Mouse (Mus musculus): ENCODE measurements around the gene Tarbp1. TPM values are rescaled to one million over a fixed set of nuclear protein-coding genes. Genes with fewer than 3 reads are reported as not detected.

Gene Tarbp1
- polyA plus RNA-seq, 1 experiment = 0.27 TPM

DNA sequence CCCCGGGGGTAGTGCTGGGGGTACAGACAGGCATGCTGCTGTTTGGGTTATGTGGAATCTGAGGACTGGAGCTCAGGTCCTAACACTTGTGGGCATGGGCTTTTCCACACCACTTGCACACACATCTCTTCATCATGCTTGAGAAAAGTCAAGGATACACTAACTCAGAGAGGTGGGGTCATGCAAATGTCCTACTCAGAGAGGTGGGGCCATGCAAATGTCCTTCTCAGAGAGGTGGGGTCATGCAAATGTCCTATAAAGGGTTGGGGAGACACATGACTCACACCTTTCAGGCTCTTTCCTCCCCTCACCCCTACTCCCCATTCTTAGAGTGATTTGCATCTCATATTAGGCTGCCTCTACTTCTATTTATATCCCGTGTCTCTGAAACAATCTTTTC is 27.9 kb upstream of the Tarbp1 start:
- no peak overlapping the region for H3K27ac ChIP-seq (ENCODE audit: control insufficient read depth, insufficient read depth, low read depth, low read length)
- no peaks in the 10 kb centered on the region for H3K36me3 ChIP-seq (ENCODE audit: control insufficient read depth, insufficient read depth, low read length)
- no peak for TF ChIP-seq POLR2A (IDR thresholded peaks at IDR 0.05; ENCODE audit: control insufficient read depth, low read depth, low read length)
- TF ChIP-seq CTCF (IDR thresholded peaks at IDR 0.05; ENCODE audit: control insufficient read depth, insufficient read depth, insufficient replicate concordance, low read depth, low read length) = no peak

GRCm38 (mm10) chr8:126499371-126499770 is 24.5 kb upstream of the Tarbp1 start:
- Histone ChIP-seq H3K4me1 (ENCODE audit: control insufficient read depth, insufficient read depth, low read length) (peaks cover 12% of the 10 kb centered on the region), H3K36me3 (ENCODE audit: control insufficient read depth, insufficient read depth, low read length) (no peaks in the 10 kb centered on the region), H3K4me3 (ENCODE audit: control insufficient read depth, low read depth, low read length) (no peak overlapping the region), H3K27me3 (ENCODE audit: control insufficient read depth, insufficient read depth, low read length) (no peaks in the 10 kb centered on the region; the same call in 1 of the 2 replicates), H3K27ac (ENCODE audit: control insufficient read depth, insufficient read depth, low read depth, low read length) (no peak overlapping the region)
- TF ChIP-seq CTCF (IDR thresholded peaks at IDR 0.05; ENCODE audit: control insufficient read depth, insufficient read depth, insufficient replicate concordance, low read depth, low read length) (no peak), POLR2A (IDR thresholded peaks at IDR 0.05; ENCODE audit: control insufficient read depth, low read depth, low read length) (no peak)

More for the DNA sequence above, 27.9 kb upstream of the Tarbp1 start:
- Histone ChIP-seq H3K27me3 (ENCODE audit: control insufficient read depth, insufficient read depth, low read length) (no peaks in the 10 kb centered on the region; the same call in 1 of the 2 replicates), H3K4me3 (ENCODE audit: control insufficient read depth, low read depth, low read length) (no peak overlapping the region), H3K4me1 (ENCODE audit: control insufficient read depth, insufficient read depth, low read length) (peaks cover 5% of the 10 kb centered on the region)

DNA sequence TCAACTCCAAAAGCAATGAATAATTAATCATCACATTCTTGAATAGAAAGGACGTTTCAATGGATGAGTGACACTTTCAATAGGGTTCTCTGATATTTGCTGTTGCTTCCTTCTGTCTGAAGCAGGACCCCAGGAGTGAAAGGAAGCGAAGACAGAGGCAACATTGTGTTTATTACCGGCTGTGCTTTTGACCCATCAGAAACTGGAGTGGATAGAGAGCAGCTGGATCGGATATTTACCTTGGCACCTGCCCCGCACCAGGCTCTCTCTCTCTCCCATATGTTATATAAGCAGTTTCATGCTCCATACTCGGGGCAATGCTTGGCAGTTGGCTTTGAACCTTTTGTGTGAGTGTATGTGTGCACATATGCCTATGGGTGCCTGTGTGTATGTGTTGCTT is 23.6 kb upstream of the Tarbp1 start:
- no peak for TF ChIP-seq POLR2A (IDR thresholded peaks at IDR 0.05; ENCODE audit: control insufficient read depth, low read depth, low read length)
- no peak for TF ChIP-seq CTCF (IDR thresholded peaks at IDR 0.05; ENCODE audit: control insufficient read depth, insufficient read depth, insufficient replicate concordance, low read depth, low read length)
- H3K36me3 ChIP-seq (ENCODE audit: control insufficient read depth, insufficient read depth, low read length) = no peaks in the 10 kb centered on the region
- H3K27ac ChIP-seq (ENCODE audit: control insufficient read depth, insufficient read depth, low read depth, low read length) = no peak overlapping the region
- no peaks in the 10 kb centered on the region; the same call in 1 of the 2 replicates for H3K27me3 ChIP-seq (ENCODE audit: control insufficient read depth, insufficient read depth, low read length)
- H3K4me1 ChIP-seq (ENCODE audit: control insufficient read depth, insufficient read depth, low read length) = peaks cover 12% of the 10 kb centered on the region
- H3K4me3 ChIP-seq (ENCODE audit: control insufficient read depth, low read depth, low read length) = no peak overlapping the region

DNA sequence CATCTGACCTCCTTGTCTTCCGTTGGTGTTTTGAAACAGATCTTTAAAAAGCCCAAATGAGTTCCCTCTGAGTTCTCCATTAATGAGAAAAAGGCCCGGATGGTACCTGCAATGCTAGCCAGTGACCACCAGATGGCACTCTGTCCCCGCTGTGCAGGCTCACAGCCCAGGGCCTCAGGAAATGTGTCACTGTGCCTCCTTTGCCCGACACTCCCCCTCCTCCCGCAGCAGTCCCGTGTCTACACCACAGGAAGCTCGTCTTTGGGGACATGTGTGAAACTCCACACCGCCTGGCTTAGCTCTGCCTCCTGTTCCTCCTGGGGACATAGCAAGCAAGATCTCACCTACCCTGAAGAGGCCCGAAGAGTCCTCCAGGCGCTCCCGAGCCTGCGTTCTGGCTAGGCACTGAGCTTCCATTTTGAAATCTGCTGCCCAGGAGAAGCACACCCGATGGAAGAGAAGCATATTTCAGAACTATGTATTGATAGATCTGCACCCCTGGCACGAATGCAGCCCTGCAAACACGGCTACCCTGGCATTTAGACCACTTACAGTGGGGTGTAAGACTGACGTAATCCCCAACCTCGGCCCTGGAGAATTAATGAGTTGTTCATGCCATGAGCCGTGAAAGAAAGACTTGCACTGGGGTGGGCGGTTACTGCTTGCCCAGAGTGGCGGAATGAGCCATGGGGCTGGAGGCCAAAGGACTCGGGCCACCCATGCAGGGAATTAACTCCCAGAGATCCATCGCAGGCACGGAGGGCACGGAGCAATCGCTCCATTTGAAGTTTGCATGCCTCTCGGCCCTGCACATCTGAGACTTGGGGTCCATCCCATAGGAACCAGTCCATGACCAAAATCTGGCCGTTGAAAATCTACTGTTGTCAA is 22.9 kb upstream of the Tarbp1 start:
- H3K27ac ChIP-seq (ENCODE audit: control insufficient read depth, insufficient read depth, low read depth, low read length) = peak overlapping the region; percentile 72; the same call in 1 of the 2 replicates
- peak overlapping the region; percentile 74 for H3K4me3 ChIP-seq (ENCODE audit: control insufficient read depth, low read depth, low read length)
- peak; percentile 98 for TF ChIP-seq CTCF (IDR thresholded peaks at IDR 0.05; ENCODE audit: control insufficient read depth, insufficient read depth, insufficient replicate concordance, low read depth, low read length)
- TF ChIP-seq POLR2A (IDR thresholded peaks at IDR 0.05; ENCODE audit: control insufficient read depth, low read depth, low read length) = peak; percentile 58; the same call in 1 of the 2 replicates
- H3K36me3 ChIP-seq (ENCODE audit: control insufficient read depth, insufficient read depth, low read length) = no peaks in the 10 kb centered on the region
- H3K27me3 ChIP-seq (ENCODE audit: control insufficient read depth, insufficient read depth, low read length) = no peaks in the 10 kb centered on the region; the same call in 1 of the 2 replicates
- peaks cover 12% of the 10 kb centered on the region for H3K4me1 ChIP-seq (ENCODE audit: control insufficient read depth, insufficient read depth, low read length)

DNA sequence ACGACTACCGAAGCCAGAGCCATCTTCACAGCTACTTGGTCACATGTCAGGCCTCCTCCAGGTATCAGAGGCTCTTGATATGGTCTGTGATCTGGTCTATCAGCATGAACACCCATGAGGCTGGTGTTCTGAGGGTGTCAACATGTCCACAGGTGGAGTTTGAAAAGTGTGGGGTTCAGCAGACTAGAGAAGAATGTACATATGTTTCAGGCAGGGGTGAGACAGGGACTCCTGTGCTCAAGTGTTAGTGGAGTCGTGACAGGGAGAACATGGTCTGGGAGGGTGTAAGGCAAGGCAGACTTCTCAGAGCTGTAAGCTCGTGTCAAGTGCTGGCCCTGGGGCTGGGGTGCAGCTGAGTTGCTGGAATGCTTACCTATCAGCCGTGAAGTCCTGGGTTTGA is 22.1 kb upstream of the Tarbp1 start:
- no peaks in the 10 kb centered on the region; the same call in 1 of the 2 replicates for H3K27me3 ChIP-seq (ENCODE audit: control insufficient read depth, insufficient read depth, low read length)
- H3K4me1 ChIP-seq (ENCODE audit: control insufficient read depth, insufficient read depth, low read length) = peaks cover 12% of the 10 kb centered on the region
- no peak for TF ChIP-seq POLR2A (IDR thresholded peaks at IDR 0.05; ENCODE audit: control insufficient read depth, low read depth, low read length)
- H3K27ac ChIP-seq (ENCODE audit: control insufficient read depth, insufficient read depth, low read depth, low read length) = no peak overlapping the region
- H3K36me3 ChIP-seq (ENCODE audit: control insufficient read depth, insufficient read depth, low read length) = no peaks in the 10 kb centered on the region
- no peak overlapping the region for H3K4me3 ChIP-seq (ENCODE audit: control insufficient read depth, low read depth, low read length)

GRCm38 (mm10) chr8:126495461-126495860 is 20.6 kb upstream of the Tarbp1 start:
- H3K27me3 ChIP-seq (ENCODE audit: control insufficient read depth, insufficient read depth, low read length) = no peaks in the 10 kb centered on the region
- H3K27ac ChIP-seq (ENCODE audit: control insufficient read depth, insufficient read depth, low read depth, low read length) = no peak overlapping the region
- no peaks in the 10 kb centered on the region for H3K36me3 ChIP-seq (ENCODE audit: control insufficient read depth, insufficient read depth, low read length)
- TF ChIP-seq CTCF (IDR thresholded peaks at IDR 0.05; ENCODE audit: control insufficient read depth, insufficient read depth, insufficient replicate concordance, low read depth, low read length) (no peak), POLR2A (IDR thresholded peaks at IDR 0.05; ENCODE audit: control insufficient read depth, low read depth, low read length) (no peak)
- peaks cover 12% of the 10 kb centered on the region for H3K4me1 ChIP-seq (ENCODE audit: control insufficient read depth, insufficient read depth, low read length)
- no peak overlapping the region for H3K4me3 ChIP-seq (ENCODE audit: control insufficient read depth, low read depth, low read length)

DNA sequence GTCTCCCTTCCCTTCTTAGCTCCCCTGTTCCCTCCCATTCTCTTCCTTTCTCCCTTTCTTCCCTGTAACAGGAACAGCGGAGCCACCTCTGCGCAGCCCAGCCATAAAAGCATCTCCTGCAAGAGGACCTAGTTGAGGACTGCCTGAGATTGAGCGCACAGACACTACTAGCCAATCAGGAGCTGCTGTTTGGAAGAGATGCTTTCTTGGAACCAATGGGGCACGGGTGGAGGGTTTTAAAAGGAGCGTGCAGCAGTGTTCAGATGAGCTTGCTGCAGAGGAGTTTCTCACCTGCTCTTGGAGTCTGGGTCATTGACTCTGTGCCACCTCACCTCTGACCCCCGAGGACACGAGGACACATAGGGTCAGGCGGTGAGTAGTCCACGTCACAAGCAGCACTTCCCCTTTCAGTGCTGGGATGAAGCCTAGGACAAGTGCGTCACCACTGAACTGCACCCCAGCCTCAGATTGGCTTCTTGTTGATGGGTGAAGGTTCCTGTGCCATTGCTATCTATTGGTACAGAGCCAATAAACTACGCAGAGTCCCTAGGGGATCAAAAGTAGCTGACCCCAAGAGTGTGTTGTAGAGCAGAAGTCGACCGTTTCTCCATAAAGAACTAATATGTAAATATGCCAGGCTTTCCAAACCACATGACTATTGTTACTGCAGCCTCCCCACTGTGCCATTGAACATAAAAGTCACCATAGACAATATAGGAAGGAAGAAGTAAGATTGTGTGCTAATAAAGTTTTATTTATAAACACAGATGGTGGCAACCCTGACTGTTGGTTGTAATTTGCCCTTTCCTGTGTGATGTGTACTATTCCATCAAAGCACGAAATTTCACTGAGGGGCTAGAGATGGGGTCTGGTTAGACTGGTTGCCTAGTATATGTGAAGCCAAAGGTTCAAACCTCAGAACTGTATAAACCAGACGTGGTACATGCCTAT is 19.6 kb upstream of the Tarbp1 start:
- TF ChIP-seq CTCF (IDR thresholded peaks at IDR 0.05; ENCODE audit: control insufficient read depth, insufficient read depth, insufficient replicate concordance, low read depth, low read length) (no peak), POLR2A (IDR thresholded peaks at IDR 0.05; ENCODE audit: control insufficient read depth, low read depth, low read length) (no peak)
- H3K4me1 ChIP-seq (ENCODE audit: control insufficient read depth, insufficient read depth, low read length) = peaks cover 12% of the 10 kb centered on the region
- no peaks in the 10 kb centered on the region for H3K36me3 ChIP-seq (ENCODE audit: control insufficient read depth, insufficient read depth, low read length)
- peak overlapping the region; percentile 0; the same call in 1 of the 2 replicates for H3K4me3 ChIP-seq (ENCODE audit: control insufficient read depth, low read depth, low read length)
- no peaks in the 10 kb centered on the region for H3K27me3 ChIP-seq (ENCODE audit: control insufficient read depth, insufficient read depth, low read length)
- H3K27ac ChIP-seq (ENCODE audit: control insufficient read depth, insufficient read depth, low read depth, low read length) = no peak overlapping the region
